Mouse (Mus musculus) heart, embryonic 10.5 days (tissue): ENCODE measurements around the gene Ddx31. TPM values are rescaled to one million over a fixed set of nuclear protein-coding genes. Genes with fewer than 3 reads are reported as not detected.

Source experiments
- DNase-seq: peaks from one replicate; pipeline ENCODE4 v3.0.0-alpha.2; 2017; ENCODE audit warnings: low spot score
- H3K27ac ChIP-seq: fragments of 300-500 bp; sonication (generic); 2 replicates; pipeline ENCODE4 v1.5.1; 2016; ENCODE audit warnings: mild to moderate bottlenecking
- H3K27me3 ChIP-seq: fragments of 300-500 bp; sonication (generic); 2 replicates; pipeline ENCODE4 v1.6.1; 2016; ENCODE audit warnings: mild to moderate bottlenecking; ENCODE audit not compliant: poor library complexity, insufficient read depth, severe bottlenecking
- H3K36me3 ChIP-seq: fragments of 300-500 bp; sonication (generic); 2 replicates; pipeline ENCODE4 v1.6.1; 2016; ENCODE audit warnings: mild to moderate bottlenecking, moderate library complexity
- H3K4me1 ChIP-seq: fragments of 300-500 bp; sonication (generic); 2 replicates; pipeline ENCODE4 v1.6.1; 2016; ENCODE audit warnings: mild to moderate bottlenecking
- H3K4me3 ChIP-seq: fragments of 300-500 bp; sonication (generic); 2 replicates; pipeline ENCODE4 v1.5.1; 2016; ENCODE audit warnings: mild to moderate bottlenecking, moderate library complexity
- H3K9me3 ChIP-seq: fragments of 300-500 bp; sonication (generic); 2 replicates; pipeline ENCODE4 v1.6.1; 2016; ENCODE audit warnings: mild to moderate bottlenecking, moderate library complexity
- WGBS: fragments of 180-500 bp; shearing (Covaris S2); methylation state at CpG from one replicate; pipeline ENCODE4 v1.1.7; 2016; 5-methylcytosine and 5-hydroxymethylcytosine counted together
- polyA plus RNA-seq: library from polyadenylated mRNA; unstranded; fragments of >200 nt; fragmentation: Nextera tagmentation; extraction: Ambion mirVana; gene quantifications from 2 replicates; pipeline ENCODE4 v1.2.1, GENCODE M21; 2016

Gene Ddx31
- polyA plus RNA-seq, 1 experiment from 2014 or later = 15.0 TPM

DNA sequence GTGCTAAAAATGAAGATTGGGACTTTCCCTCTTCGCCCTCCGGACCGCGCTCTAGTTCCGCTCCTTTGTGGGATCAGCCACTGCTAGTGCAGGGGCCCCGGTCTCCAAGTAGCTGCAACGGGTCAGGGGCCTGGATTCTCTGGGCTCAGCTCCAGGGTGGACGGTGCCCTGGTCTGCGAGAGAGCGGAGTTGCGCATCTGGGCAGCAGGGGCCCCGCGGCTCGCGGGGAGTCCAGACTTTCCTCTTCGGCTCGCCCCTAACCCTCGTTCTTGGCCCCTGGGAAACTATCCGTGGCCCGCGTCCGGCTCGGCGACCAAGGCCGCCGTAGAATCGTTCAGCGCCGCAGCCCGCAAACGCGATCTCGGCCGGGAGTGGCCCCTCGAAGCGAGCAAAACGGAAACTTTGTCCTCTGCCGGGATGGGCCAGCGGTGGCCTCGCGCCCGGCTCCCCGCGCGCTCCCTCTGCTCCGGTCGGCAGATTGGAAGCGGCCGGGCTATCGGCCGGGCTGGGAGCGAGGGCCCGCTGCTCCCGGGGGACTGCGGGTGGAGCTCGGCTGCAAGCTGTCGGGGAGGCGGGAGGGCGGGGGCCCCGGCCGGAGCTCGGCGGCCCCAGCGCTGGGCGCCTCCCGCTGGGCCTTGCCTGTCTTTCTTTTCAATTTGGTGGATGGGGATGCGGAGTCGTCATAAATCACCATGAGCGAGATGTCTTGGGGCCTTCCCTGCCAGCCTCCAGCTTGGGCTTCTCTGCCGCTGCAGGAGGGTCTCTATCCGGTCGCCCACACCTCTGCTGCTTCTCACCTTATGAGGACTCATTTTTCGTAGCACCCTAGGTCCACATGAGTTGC lies 77.5 kb downstream of the Ddx31 start:
- Histone ChIP-seq H3K27ac (no peak overlapping the region), H3K4me1 (peaks cover 11% of the 10 kb centered on the region), H3K36me3 (no peaks in the 10 kb centered on the region), H3K9me3 (no peaks in the 10 kb centered on the region), H3K27me3 (peaks cover 98% of the 10 kb centered on the region), H3K4me3 (peak overlapping the region; percentile 45)
- WGBS = under 1% methylated on average over 73 of the region's 73 CpGs
- DNase-seq = no peak

DNA sequence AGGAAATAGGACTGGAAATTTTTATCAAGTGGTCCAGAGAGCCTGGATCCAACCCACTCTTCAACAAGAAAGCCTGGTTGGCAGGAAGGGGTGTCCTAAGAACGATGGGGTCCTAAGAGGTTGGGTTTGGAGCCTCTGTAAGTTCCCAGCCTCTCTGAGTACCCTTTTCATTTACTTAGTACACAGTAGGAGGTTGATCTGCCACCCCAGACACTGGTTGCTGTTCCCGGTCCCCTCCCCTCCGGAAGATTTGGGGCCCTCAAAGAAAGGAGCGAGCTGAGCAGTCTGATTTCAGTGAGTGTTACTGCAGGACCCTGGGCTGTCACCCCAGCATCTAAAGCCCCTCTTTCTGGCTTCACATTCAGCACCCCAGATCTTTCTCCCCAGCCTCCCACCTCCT lies 78.8 kb downstream of the Ddx31 start:
- no peak overlapping the region for H3K4me3 ChIP-seq
- peaks cover 11% of the 10 kb centered on the region for H3K4me1 ChIP-seq
- 0% methylated on average over 4 of the region's 4 CpGs for WGBS
- no peak overlapping the region for H3K27ac ChIP-seq
- no peak for DNase-seq
- no peaks in the 10 kb centered on the region for H3K9me3 ChIP-seq
- H3K27me3 ChIP-seq = peaks cover 96% of the 10 kb centered on the region
- H3K36me3 ChIP-seq = no peaks in the 10 kb centered on the region

DNA sequence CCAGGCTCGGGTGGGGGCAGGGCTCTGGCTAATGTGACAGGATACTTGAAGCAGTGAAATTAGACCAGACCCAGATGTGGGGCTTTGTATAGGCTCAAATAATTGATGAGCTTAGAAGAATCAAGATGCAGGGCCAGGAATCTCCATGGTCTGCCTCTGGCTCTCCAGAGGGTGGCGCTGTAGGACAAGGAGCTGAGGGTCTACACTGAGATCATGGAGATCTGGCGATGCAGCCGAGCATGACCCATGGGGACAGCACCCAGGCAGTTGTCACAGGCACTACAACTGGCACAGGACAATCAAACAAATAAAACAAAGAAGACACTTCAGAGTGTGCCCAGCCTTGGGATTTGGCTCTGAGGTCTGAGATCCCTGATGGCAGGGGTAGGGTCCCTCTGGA lies 83.7 kb downstream of the Ddx31 start:
- no peaks in the 10 kb centered on the region for H3K36me3 ChIP-seq
- H3K4me1 ChIP-seq = 0 out of 2 replicates have a peak, but pooled peaks cover 3% of the 10 kb centered on the region
- WGBS = 3% methylated on average over 4 of the region's 4 CpGs
- no peak overlapping the region for H3K4me3 ChIP-seq
- H3K27ac ChIP-seq = no peak overlapping the region
- peaks cover 84% of the 10 kb centered on the region for H3K27me3 ChIP-seq
- DNase-seq = no peak
- H3K9me3 ChIP-seq = no peaks in the 10 kb centered on the region

DNA sequence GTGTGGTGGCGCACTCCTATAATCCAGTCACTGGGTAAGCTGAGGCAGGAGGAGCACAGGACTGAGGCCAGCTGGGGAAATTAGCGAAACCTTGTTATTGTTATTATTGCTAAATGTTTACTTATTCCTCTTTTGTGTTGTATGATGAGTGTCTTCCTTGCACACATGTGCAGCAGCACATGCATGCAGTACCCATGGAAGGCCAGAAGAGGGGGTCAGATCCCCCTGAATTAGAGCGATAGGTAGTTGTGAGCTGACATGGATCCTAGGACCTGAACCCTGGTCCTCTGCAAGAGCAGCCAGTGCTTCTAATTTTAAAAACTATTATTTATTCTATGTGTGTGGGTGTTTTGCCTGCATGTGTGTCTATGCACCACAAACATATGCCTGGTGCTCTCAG lies 90.4 kb downstream of the Ddx31 start:
- Histone ChIP-seq H3K27ac (no peak overlapping the region), H3K36me3 (no peaks in the 10 kb centered on the region), H3K27me3 (peaks cover 32% of the 10 kb centered on the region; the same call in 1 of the 2 replicates), H3K4me1 (peaks cover 5% of the 10 kb centered on the region; the same call in 1 of the 2 replicates), H3K9me3 (no peaks in the 10 kb centered on the region), H3K4me3 (no peak overlapping the region)
- DNase-seq = no peak
- WGBS = 91% methylated on average over 3 of the region's 3 CpGs

DNA sequence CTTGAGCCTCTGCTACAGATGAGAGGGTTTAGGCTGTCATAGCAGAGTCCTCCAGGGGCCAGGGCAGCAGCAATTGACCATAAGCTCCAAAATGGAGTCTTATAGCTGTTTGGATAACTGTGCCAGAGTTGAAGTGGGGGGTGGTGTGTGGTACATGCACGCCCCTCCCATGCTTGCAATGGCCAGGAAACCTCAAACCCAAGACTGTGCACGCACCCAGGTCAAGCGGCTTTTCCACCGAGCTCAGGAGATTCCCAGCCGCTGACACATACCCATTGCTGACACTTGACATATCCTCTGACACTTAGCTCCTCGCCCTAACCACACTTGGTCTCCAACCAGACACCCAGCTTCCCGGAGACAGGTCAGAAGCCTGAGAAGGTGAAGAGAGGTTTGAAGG lies 98.8 kb downstream of the Ddx31 start:
- Histone ChIP-seq H3K27ac (0 out of 2 replicates have a peak overlapping the region, but pooled peaks have one; percentile 16), H3K9me3 (no peaks in the 10 kb centered on the region), H3K4me1 (peaks cover 20% of the 10 kb centered on the region; the same call in 1 of the 2 replicates), H3K36me3 (no peaks in the 10 kb centered on the region), H3K4me3 (no peak overlapping the region), H3K27me3 (peaks cover 25% of the 10 kb centered on the region)
- no peak for DNase-seq
- WGBS = 30% methylated on average over 7 of the region's 7 CpGs

DNA sequence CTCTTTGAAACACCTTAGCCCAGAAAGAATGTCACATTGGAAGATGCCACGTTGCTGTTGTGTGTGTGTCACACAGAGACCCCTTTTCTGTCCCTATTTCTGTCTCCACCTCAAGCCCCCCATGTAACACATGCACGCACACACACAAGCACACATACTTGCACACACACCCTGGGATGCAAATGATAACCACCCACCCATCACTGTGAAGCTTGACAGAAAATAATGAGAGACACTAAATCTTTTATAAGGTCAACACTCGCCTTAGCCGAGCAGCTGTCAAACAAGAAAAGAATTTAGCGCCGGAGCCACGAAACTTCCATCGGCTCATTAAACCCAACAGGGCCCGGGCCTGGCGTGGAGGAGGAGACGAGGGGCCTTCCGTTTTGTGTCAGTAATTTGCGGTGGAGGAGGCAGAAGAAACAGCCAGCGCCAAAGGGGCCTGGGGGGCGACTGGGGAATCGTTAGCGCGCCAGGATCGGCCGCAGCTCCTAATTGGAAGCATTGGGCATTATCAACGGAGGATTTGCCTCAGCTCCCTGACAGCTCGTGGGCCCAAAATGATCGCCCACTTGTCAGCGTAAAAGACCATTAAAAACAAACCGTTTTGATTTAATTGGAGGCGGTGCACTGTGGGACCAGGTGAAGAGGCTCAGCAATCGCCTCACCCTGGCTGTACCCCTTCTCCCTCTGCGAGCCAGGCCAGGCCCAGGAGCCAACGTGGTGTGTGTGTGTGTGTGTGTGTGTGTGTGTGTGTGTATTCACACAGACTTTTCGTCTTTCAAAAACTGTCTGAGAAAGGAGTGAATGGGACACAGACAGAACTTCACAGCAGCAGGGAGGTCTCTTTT lies 103.7 kb downstream of the Ddx31 start:
- WGBS = 58% methylated on average over 30 of the region's 30 CpGs
- Histone ChIP-seq H3K36me3 (no peaks in the 10 kb centered on the region), H3K27me3 (peaks cover 49% of the 10 kb centered on the region), H3K27ac (no peak overlapping the region), H3K4me1 (peaks cover 18% of the 10 kb centered on the region; the same call in 1 of the 2 replicates), H3K4me3 (no peak overlapping the region), H3K9me3 (no peaks in the 10 kb centered on the region)
- no peak for DNase-seq

DNA sequence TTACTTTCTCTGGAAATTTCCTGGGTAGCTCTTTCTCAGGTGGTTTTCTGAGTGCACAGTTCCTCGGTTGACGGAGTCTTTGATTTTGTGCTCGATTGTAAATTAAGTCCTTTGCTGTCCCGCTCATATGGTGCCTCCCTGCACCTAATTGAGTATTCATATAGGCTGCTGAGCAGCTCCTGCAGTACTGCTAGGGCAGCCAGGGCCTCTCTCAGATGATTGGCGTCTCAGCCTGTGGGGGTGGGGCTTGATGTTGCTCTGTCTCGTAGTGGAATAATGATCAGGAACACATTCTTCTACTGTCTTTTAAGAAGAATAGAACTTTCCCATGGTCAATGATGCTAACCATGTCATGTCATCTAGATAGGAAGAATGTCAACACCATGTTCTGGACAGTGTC lies 105.2 kb downstream of the Ddx31 start:
- DNase-seq = no peak
- H3K9me3 ChIP-seq = no peaks in the 10 kb centered on the region
- H3K27ac ChIP-seq = no peak overlapping the region
- H3K27me3 ChIP-seq = peaks cover 52% of the 10 kb centered on the region
- WGBS = 65% methylated on average over 6 of the region's 6 CpGs
- 0 out of 2 replicates have a peak, but pooled peaks cover 6% of the 10 kb centered on the region for H3K4me1 ChIP-seq
- no peak overlapping the region for H3K4me3 ChIP-seq
- no peaks in the 10 kb centered on the region for H3K36me3 ChIP-seq

DNA sequence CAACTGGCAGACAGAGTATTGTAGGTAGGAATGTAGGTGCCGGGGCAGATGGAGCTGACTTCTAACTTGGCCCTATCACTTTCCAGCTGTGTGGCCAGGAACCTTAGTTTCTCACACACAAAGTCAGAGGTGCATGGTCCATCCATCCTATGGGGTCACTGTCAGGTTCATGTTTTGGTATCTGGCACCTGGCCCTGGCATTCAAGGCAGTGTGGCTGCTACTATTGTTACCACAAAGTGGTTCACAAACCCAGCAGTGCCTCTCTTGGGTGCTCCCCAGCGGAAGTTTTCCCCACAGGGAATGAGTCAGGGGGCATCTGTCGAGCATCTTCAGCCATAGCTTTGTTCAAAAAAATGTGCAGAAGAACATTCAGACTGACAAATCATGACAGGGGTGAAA lies 106.1 kb downstream of the Ddx31 start:
- H3K4me1 ChIP-seq = 0 out of 2 replicates have a peak, but pooled peaks cover 6% of the 10 kb centered on the region
- WGBS = 79% methylated on average over 3 of the region's 3 CpGs
- no peaks in the 10 kb centered on the region for H3K36me3 ChIP-seq
- no peaks in the 10 kb centered on the region for H3K9me3 ChIP-seq
- H3K27ac ChIP-seq = no peak overlapping the region
- no peak overlapping the region for H3K4me3 ChIP-seq
- no peak for DNase-seq
- peaks cover 45% of the 10 kb centered on the region for H3K27me3 ChIP-seq

DNA sequence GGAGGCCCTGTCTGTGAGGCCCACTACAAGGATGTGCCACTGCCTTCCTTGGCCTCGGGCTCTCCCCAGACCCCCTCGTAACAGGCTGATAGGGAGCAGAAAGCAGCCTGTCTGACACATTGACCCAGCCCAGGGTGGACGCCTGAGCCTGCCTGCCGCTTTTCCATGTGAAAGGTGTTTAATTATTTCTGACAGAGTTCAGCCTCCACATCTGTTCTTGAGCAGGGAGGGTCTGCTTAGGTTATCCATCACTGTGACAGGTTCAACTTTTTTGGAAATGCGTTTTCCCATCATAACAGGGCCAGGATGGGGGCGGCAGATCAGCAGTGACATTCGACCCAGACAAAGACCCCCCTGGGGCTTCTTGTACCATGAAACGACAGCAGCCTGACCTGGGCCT lies 112.8 kb downstream of the Ddx31 start:
- no peak overlapping the region for H3K4me3 ChIP-seq
- H3K27ac ChIP-seq = peak overlapping the region; percentile 47; the same call in 1 of the 2 replicates
- H3K27me3 ChIP-seq = peaks cover 54% of the 10 kb centered on the region
- peaks cover 14% of the 10 kb centered on the region for H3K4me1 ChIP-seq
- whole genome bisulfite sequencing = 45% methylated on average over 8 of the region's 8 CpGs
- H3K36me3 ChIP-seq = no peaks in the 10 kb centered on the region
- H3K9me3 ChIP-seq = no peaks in the 10 kb centered on the region
- no peak for DNase-seq

DNA sequence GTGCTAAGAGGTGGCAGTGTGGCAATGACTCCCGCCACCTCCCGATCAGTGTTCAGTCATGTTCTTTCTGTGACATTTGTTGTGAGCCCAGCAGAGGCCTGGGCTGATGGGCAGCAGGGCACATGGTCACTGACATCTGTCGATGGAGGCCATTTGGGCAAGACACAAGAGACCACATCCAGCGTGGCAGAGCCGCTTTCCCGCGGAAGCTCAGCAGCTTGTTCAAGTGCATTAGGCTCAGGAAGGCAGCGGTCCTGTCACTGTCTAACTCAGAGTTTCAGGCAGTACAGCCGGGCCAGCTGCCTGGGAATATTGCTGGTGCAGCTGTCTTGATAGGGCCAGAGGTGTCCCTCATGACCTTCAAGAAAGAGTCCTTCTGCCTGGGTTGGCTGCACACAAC lies 114.4 kb downstream of the Ddx31 start:
- H3K9me3 ChIP-seq = no peaks in the 10 kb centered on the region
- H3K27ac ChIP-seq = no peak overlapping the region
- H3K27me3 ChIP-seq = peaks cover 49% of the 10 kb centered on the region
- H3K4me3 ChIP-seq = no peak overlapping the region
- 77% methylated on average over 9 of the region's 9 CpGs for WGBS
- H3K4me1 ChIP-seq = peaks cover 13% of the 10 kb centered on the region
- no peaks in the 10 kb centered on the region for H3K36me3 ChIP-seq
- DNase-seq = no peak
